17 mouse cellular contexts compared by ENCODE assay signal in the genomic region with DNA sequence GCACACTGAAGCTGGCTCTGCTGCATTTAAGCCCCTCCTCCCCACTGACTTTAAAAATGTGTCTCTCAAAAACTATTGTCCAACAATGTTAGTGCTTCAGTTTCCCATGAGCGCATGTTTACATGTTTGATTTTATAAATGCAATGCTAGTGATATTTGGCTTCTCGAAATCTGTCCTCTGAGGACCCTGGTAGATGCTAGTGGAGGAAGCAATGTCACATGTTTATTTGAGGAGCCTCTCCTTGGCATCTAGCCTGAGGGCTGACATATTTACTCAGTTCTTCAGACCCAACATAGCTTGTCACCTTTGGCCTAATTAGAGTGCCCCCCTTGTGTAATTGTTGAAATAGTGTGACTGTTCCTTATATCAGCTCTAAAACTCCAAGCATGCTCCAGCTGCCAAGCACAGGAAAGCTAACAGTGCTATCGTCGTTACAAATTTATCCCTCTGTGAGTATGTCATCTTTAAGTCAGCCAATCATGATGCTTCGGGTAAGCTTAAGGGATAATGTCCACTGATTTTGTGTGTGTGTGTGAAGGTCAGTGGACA.
"Had no signal": no experiment of that assay in that cellular context is flagged by ENCODE, and none has a peak within 500 bp of the region (broad histone marks: within the 10 kb centered on the region; RNA-seq: fewer than 3 reads in every experiment).

No protein-coding gene starts in this region.

- DNase-seq: kidney, adult 18-20 months; kidney, adult 9 months; kidney, postnatal 14 days; kidney, postnatal 4 days; left cerebral cortex, postnatal 4 days; liver, postnatal 0 days; thymus, adult 18-20 months; thymus, postnatal 36 days had no signal

- H3K4me1 ChIP-seq: megakaryocyte, embryonic 14.5 days; midbrain, embryonic 10.5 days had no signal

- H3K36me3 ChIP-seq: limb, embryonic 12.5 days; limb, embryonic 15.5 days; midbrain, embryonic 10.5 days had no signal

- ATAC-seq: inflammation-experienced regulatory T-cells, adult 6 months; intestine, embryonic 16.5 days; liver, postnatal 0 days; midbrain, embryonic 16.5 days had no signal

- H3K4me2 ChIP-seq: limb, embryonic 12.5 days; limb, embryonic 15.5 days; liver, embryonic 11.5 days had no signal

- H3K27ac ChIP-seq: limb, embryonic 12.5 days; limb, embryonic 15.5 days; liver, embryonic 14.5 days; midbrain, embryonic 10.5 days had no signal

- H3K9ac ChIP-seq: limb, embryonic 12.5 days; limb, embryonic 15.5 days; liver, embryonic 14.5 days; liver, postnatal 0 days had no signal

- H3K9me3 ChIP-seq: limb, embryonic 12.5 days; limb, embryonic 15.5 days; midbrain, embryonic 10.5 days had no signal

- H3K27me3 ChIP-seq: limb, embryonic 12.5 days; limb, embryonic 15.5 days; megakaryocyte, embryonic 14.5 days had no signal

- H3K4me3 ChIP-seq: limb, embryonic 12.5 days; limb, embryonic 15.5 days; megakaryocyte, embryonic 14.5 days; midbrain, embryonic 10.5 days had no signal
